Mouse (Mus musculus): ENCODE data around the gene Fam161b. TPM values are rescaled to one million over a fixed set of nuclear protein-coding genes. Genes with fewer than 3 reads are reported as not detected.

Fam161b gene
- polyA plus RNA-seq, 1 experiment from 2014 or later, result 3.4 TPM

DNA sequence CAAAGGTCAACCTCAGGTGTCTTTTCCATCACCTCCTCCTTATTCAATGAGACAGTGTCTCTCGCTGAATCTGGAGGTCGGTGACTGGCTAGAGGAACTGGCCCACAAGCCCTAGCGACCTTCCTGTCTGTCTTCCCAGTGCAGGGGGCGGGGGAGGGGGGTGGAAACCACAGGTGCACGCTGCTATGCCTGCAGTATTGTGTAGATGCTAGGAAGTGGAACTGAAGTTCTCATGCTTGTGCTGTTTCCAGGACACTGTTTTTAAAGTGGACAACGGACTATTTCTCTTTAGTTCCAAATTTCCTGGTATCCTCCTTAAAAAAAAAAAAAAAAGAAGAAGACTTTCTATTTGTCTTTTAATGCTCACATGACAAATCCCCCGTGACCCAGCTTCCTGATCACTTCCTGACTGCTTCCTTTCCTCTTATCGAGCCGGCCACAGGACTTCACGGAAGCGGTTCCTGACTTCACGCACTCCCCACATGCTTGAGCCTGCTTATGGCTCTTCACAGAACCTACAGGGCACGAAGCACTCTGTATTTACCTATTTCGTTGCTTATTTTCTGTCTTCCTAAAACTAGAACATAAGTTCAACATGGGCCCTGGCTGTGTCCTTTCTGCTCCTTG is 27.3 kb upstream of the Fam161b start:
- ATAC-seq (ENCODE audit: insufficient number of reproducible peaks, insufficient read depth, low FRiP score, low read depth), result no peak
- H3K9me3 ChIP-seq (ENCODE audit: control insufficient read depth, low read depth, low read length), result no peaks in the 10 kb centered on the region
- H3K4me3 ChIP-seq (ENCODE audit: low read depth, low read length), result no peak overlapping the region
- H3K4me1 ChIP-seq (ENCODE audit: control insufficient read depth, insufficient read depth, low read length), result no peaks in the 10 kb centered on the region
- 68% methylated on average over 14 of the region's 14 CpGs for WGBS
- H3K36me3 ChIP-seq (ENCODE audit: control insufficient read depth, insufficient read depth, low read length), result no peaks in the 10 kb centered on the region
- H3K4me2 ChIP-seq (replicated peaks; ENCODE audit: low read depth, low read length), result no peak overlapping the region
- no peaks in the 10 kb centered on the region for H3K27me3 ChIP-seq (ENCODE audit: control insufficient read depth, insufficient read depth, low read length)
- H3K9ac ChIP-seq (replicated peaks; ENCODE audit: low read depth, low read length), result no peak overlapping the region
- H3K27ac ChIP-seq (ENCODE audit: low read length), result no peak overlapping the region

DNA sequence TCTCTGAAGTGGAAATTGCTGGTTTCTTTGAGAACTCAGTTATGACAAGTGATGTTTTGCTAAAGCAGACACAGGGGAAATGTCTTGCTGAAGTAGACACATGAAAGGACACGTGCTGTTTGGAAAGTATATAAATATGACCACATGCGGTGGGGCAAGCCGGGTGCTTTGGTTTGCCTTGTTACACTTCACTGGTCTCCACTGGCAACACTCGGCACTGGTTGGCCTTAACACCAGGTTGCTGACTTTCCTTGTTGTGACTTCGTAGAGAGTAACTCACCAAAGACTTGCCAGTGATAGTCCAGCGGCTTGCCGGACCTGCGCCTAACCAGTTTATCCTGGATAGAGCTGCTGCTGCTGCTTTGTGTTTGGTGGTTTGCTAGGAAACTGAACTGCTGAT is 26.5 kb upstream of the Fam161b start:
- 92% methylated on average over 8 of the region's 8 CpGs for WGBS
- Histone ChIP-seq H3K9ac (replicated peaks; ENCODE audit: low read depth, low read length) (no peak overlapping the region), H3K4me2 (replicated peaks; ENCODE audit: low read depth, low read length) (no peak overlapping the region), H3K27me3 (ENCODE audit: control insufficient read depth, insufficient read depth, low read length) (no peaks in the 10 kb centered on the region), H3K36me3 (ENCODE audit: control insufficient read depth, insufficient read depth, low read length) (no peaks in the 10 kb centered on the region), H3K9me3 (ENCODE audit: control insufficient read depth, low read depth, low read length) (no peaks in the 10 kb centered on the region), H3K4me3 (ENCODE audit: low read depth, low read length) (no peak overlapping the region), H3K4me1 (ENCODE audit: control insufficient read depth, insufficient read depth, low read length) (no peaks in the 10 kb centered on the region), H3K27ac (ENCODE audit: low read length) (no peak overlapping the region)
- ATAC-seq (ENCODE audit: insufficient number of reproducible peaks, insufficient read depth, low FRiP score, low read depth), result no peak

DNA sequence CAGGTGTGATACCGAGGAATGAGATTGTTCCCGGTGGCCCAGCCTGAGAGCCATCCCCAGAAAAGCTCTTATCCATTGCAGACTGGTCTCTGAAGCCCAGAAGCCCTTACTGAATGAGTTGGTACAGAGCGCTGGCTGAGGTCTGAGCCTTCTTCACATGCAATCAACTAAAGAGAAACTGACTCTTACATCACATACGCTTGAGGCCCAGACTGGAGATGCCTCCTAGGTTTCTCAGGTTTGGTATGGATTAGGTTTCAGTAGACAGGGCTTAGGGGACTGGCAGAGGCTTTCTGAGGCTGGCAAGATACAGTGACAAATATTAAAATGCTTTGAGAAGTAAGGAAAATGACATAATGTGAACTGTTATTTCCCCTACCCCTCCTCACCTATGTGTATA is 23.8 kb upstream of the Fam161b start:
- Histone ChIP-seq H3K27ac (ENCODE audit: low read length) (peak overlapping the region; percentile 30; the same call in 1 of the 2 replicates), H3K4me2 (replicated peaks; ENCODE audit: low read depth, low read length) (no peak overlapping the region), H3K4me1 (ENCODE audit: control insufficient read depth, insufficient read depth, low read length) (no peaks in the 10 kb centered on the region), H3K4me3 (ENCODE audit: low read depth, low read length) (no peak overlapping the region), H3K27me3 (ENCODE audit: control insufficient read depth, insufficient read depth, low read length) (no peaks in the 10 kb centered on the region), H3K36me3 (ENCODE audit: control insufficient read depth, insufficient read depth, low read length) (no peaks in the 10 kb centered on the region), H3K9me3 (ENCODE audit: control insufficient read depth, low read depth, low read length) (no peaks in the 10 kb centered on the region), H3K9ac (replicated peaks; ENCODE audit: low read depth, low read length) (no peak overlapping the region)
- no peak for ATAC-seq (ENCODE audit: insufficient number of reproducible peaks, insufficient read depth, low FRiP score, low read depth)
- WGBS, result 89% methylated on average over 4 of the region's 4 CpGs

DNA sequence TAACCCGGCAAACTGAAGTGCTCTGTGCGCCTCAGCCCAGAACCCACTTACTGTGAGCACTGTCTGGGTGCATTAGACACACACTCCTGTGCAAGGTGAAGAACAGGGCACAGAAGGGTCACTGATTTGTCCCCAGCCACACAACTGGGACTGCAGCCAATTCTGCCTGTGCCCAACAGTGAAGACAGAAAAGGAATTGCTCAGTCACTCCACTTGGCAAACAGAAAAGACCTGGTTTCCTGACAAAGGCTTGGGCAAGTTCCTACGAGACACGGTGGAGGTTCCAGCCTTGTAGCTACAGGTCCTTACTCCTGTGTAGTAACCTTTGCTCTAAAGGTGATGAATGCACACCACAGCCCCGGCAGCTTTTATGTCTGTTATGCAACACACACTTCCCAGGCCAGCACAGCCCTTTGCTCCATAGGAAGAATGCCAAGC is 23.0 kb upstream of the Fam161b start:
- Histone ChIP-seq H3K36me3 (ENCODE audit: control insufficient read depth, insufficient read depth, low read length) (no peaks in the 10 kb centered on the region), H3K27me3 (ENCODE audit: control insufficient read depth, insufficient read depth, low read length) (no peaks in the 10 kb centered on the region), H3K4me3 (ENCODE audit: low read depth, low read length) (no peak overlapping the region), H3K9me3 (ENCODE audit: control insufficient read depth, low read depth, low read length) (no peaks in the 10 kb centered on the region), H3K27ac (ENCODE audit: low read length) (peak overlapping the region; percentile 33; the same call in 1 of the 2 replicates), H3K9ac (replicated peaks; ENCODE audit: low read depth, low read length) (no peak overlapping the region), H3K4me2 (replicated peaks; ENCODE audit: low read depth, low read length) (no peak overlapping the region), H3K4me1 (ENCODE audit: control insufficient read depth, insufficient read depth, low read length) (no peaks in the 10 kb centered on the region)
- 66% methylated on average over 5 of the region's 5 CpGs for WGBS
- ATAC-seq (ENCODE audit: insufficient number of reproducible peaks, insufficient read depth, low FRiP score, low read depth), result no peak

DNA sequence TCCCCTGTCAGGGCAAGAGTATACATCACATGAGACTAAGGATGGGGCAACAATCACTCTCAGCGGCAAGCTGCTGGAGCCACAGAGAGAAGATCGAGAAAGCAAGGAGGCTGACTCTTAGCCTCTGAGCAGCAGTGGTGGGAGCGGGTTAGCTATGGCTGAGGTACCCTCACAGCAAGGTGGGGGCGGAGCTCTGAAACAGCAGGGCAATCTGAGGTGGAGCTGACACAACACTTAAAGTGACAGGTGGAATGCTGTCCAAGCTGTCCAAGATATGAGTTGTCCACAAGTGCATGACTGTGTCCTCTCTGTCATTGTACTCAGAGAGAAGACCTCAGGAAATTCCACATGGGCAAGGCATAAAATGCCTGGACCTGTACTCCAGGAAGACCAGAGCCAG is 20.7 kb upstream of the Fam161b start:
- no peaks in the 10 kb centered on the region for H3K27me3 ChIP-seq (ENCODE audit: control insufficient read depth, insufficient read depth, low read length)
- no peak overlapping the region for H3K27ac ChIP-seq (ENCODE audit: low read length)
- H3K9ac ChIP-seq (replicated peaks; ENCODE audit: low read depth, low read length), result no peak overlapping the region
- no peaks in the 10 kb centered on the region for H3K4me1 ChIP-seq (ENCODE audit: control insufficient read depth, insufficient read depth, low read length)
- no peaks in the 10 kb centered on the region for H3K36me3 ChIP-seq (ENCODE audit: control insufficient read depth, insufficient read depth, low read length)
- H3K9me3 ChIP-seq (ENCODE audit: control insufficient read depth, low read depth, low read length), result no peaks in the 10 kb centered on the region
- no peak for ATAC-seq (ENCODE audit: insufficient number of reproducible peaks, insufficient read depth, low FRiP score, low read depth)
- H3K4me2 ChIP-seq (replicated peaks; ENCODE audit: low read depth, low read length), result no peak overlapping the region
- no peak overlapping the region for H3K4me3 ChIP-seq (ENCODE audit: low read depth, low read length)
- 83% methylated on average over 4 of the region's 4 CpGs for WGBS

DNA sequence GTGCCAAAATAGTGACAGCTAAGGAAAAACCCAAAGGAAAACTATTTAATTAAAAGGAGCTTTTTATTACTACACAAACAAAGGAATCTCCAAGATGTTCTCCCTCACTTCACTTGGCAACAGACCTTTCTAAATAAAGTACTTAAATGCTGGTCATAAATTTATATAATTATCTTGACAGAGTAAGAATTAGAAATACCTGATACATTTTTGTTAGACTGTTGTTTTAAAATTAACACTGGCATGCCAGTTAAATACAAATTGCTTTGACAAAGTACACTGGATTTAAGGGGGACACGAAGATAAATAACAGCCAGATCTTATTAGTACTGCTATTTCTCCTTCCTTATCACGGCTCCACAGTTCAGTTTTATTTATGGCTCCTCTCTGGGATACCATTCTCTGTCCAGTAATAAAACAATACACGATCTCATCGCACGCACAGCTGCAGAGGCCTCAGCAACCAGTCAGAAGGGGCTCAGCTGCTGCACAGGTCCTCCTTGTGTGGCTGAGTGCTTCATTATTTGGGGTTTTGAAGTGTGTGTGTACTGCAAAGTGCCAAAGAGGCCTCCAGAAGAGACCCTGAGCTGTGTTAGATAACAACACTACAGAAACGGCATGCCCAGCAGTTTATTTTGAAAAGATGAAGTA is 12.3 kb upstream of the Fam161b start:
- H3K9me3 ChIP-seq (ENCODE audit: control insufficient read depth, low read depth, low read length), result no peaks in the 10 kb centered on the region
- no peak overlapping the region for H3K4me2 ChIP-seq (replicated peaks; ENCODE audit: low read depth, low read length)
- no peak overlapping the region for H3K27ac ChIP-seq (ENCODE audit: low read length)
- no peak overlapping the region for H3K4me3 ChIP-seq (ENCODE audit: low read depth, low read length)
- peaks cover 42% of the 10 kb centered on the region for H3K36me3 ChIP-seq (ENCODE audit: control insufficient read depth, insufficient read depth, low read length)
- H3K9ac ChIP-seq (replicated peaks; ENCODE audit: low read depth, low read length), result no peak overlapping the region
- no peak for ATAC-seq (ENCODE audit: insufficient number of reproducible peaks, insufficient read depth, low FRiP score, low read depth)
- no peaks in the 10 kb centered on the region for H3K27me3 ChIP-seq (ENCODE audit: control insufficient read depth, insufficient read depth, low read length)
- WGBS, result 70% methylated on average over 6 of the region's 6 CpGs
- H3K4me1 ChIP-seq (ENCODE audit: control insufficient read depth, insufficient read depth, low read length), result no peaks in the 10 kb centered on the region

DNA sequence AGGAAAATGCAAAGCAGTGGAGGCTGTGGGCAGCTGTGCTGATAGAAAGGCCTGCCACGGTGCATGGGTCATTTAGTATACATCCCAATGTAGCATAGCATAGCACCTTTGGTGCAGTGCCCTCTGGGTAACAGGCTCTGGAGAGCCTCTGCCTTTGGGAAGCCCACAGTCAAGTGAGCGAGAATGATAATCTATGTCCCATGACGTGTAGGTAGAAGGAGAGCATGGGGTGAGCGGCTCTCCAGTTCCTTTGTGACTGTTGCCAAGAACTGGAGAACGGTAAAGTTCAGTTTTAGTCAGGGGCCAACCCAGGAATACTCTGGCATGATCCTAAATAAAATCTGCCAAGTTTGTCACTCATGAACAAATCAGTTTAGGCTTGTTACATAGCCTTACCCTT is 10.0 kb upstream of the Fam161b start:
- ATAC-seq (ENCODE audit: insufficient number of reproducible peaks, insufficient read depth, low FRiP score, low read depth), result no peak
- no peak overlapping the region for H3K4me2 ChIP-seq (replicated peaks; ENCODE audit: low read depth, low read length)
- H3K27ac ChIP-seq (ENCODE audit: low read length), result no peak overlapping the region
- no peak overlapping the region for H3K4me3 ChIP-seq (ENCODE audit: low read depth, low read length)
- H3K27me3 ChIP-seq (ENCODE audit: control insufficient read depth, insufficient read depth, low read length), result no peaks in the 10 kb centered on the region
- H3K4me1 ChIP-seq (ENCODE audit: control insufficient read depth, insufficient read depth, low read length), result no peaks in the 10 kb centered on the region
- WGBS, result 94% methylated on average over 5 of the region's 5 CpGs
- no peak overlapping the region for H3K9ac ChIP-seq (replicated peaks; ENCODE audit: low read depth, low read length)
- no peaks in the 10 kb centered on the region for H3K9me3 ChIP-seq (ENCODE audit: control insufficient read depth, low read depth, low read length)
- peaks cover 57% of the 10 kb centered on the region for H3K36me3 ChIP-seq (ENCODE audit: control insufficient read depth, insufficient read depth, low read length)

DNA sequence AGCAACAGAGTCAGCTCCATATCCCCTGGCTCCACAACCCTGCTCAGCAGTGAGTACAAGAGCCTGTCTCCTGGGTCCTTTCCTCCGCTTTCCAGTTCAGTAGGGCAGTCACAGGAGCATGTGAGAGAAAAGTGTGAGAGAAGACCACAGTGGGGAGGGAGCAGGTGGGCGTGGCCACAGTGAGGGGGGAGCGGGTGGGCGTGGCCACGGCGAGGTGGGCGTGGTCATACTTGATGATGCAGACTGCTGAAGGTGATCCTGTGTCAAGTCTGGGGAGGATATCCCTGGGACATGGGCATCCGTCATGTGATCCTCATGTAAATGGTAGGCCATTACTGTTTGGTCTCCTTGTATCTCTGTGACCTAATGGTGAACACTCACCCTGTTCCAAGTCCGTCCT is 5.3 kb upstream of the Fam161b start:
- Histone ChIP-seq H3K27me3 (ENCODE audit: control insufficient read depth, insufficient read depth, low read length) (no peaks in the 10 kb centered on the region), H3K36me3 (ENCODE audit: control insufficient read depth, insufficient read depth, low read length) (peaks cover 40% of the 10 kb centered on the region), H3K9me3 (ENCODE audit: control insufficient read depth, low read depth, low read length) (no peaks in the 10 kb centered on the region), H3K4me2 (replicated peaks; ENCODE audit: low read depth, low read length) (no peak overlapping the region), H3K4me3 (ENCODE audit: low read depth, low read length) (no peak overlapping the region), H3K27ac (ENCODE audit: low read length) (no peak overlapping the region), H3K9ac (replicated peaks; ENCODE audit: low read depth, low read length) (no peak overlapping the region), H3K4me1 (ENCODE audit: control insufficient read depth, insufficient read depth, low read length) (peaks cover 6% of the 10 kb centered on the region)
- 61% methylated on average over 9 of the region's 9 CpGs for whole genome bisulfite sequencing
- no peak for ATAC-seq (ENCODE audit: insufficient number of reproducible peaks, insufficient read depth, low FRiP score, low read depth)

DNA sequence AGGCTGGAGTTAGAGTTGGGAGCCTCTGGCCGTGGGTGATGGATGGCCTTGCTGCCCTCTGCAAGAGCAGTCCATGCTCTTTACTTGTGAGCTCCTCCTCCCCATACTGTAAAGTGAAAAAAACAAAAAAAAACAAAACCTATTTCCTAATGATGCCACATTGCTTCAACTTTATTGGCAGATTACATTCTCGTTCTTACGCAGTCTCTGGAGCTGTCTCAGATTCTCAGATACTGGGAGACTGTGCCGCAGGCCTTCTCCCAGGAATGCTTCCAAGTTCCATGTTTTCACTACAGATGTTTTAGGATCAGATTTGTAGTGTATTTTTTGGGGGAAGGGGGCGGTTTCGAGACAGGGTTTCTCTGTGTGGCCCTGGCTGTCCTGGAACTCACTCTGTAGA is 3.5 kb upstream of the Fam161b start:
- WGBS, result 95% methylated on average over 6 of the region's 6 CpGs
- Histone ChIP-seq H3K27me3 (ENCODE audit: control insufficient read depth, insufficient read depth, low read length) (no peaks in the 10 kb centered on the region), H3K36me3 (ENCODE audit: control insufficient read depth, insufficient read depth, low read length) (peaks cover 22% of the 10 kb centered on the region), H3K27ac (ENCODE audit: low read length) (no peak overlapping the region), H3K4me2 (replicated peaks; ENCODE audit: low read depth, low read length) (no peak overlapping the region), H3K4me1 (ENCODE audit: control insufficient read depth, insufficient read depth, low read length) (peaks cover 9% of the 10 kb centered on the region), H3K9me3 (ENCODE audit: control insufficient read depth, low read depth, low read length) (no peaks in the 10 kb centered on the region), H3K9ac (replicated peaks; ENCODE audit: low read depth, low read length) (no peak overlapping the region), H3K4me3 (ENCODE audit: low read depth, low read length) (no peak overlapping the region)
- ATAC-seq (ENCODE audit: insufficient number of reproducible peaks, insufficient read depth, low FRiP score, low read depth), result no peak
